Mouse (Mus musculus) lung, adult 2 months (tissue): ENCODE measurements around the gene Naa20.

Source experiments
- CTCF ChIP-seq: fragments of 200-500 bp; IDR thresholded peaks from 2 replicates; pipeline ENCODE4 v1.5.1; 2011; ENCODE audit warnings: mild to moderate bottlenecking, low read length, control low read depth; ENCODE audit not compliant: insufficient read depth
- POLR2A ChIP-seq: fragments of 200-500 bp; IDR thresholded peaks from 2 replicates; pipeline ENCODE4 v1.6.1; 2011; ENCODE audit warnings: low read depth, mild to moderate bottlenecking, control low read depth, low read length, borderline replicate concordance; ENCODE audit errors: extremely low read depth

- TF ChIP-seq POLR2A: no peak
- TF ChIP-seq CTCF: no peak
These were observed 19.2 kb downstream of the Naa20 start for GRCm38 (mm10) chr2:145920941-145921650.
